Mouse (Mus musculus): ENCODE measurements at regions not wholly inside any gene's neighbourhood (a gene's known extent, or its start where the extent isn't known, plus 50 kb on each side); places are given as distances from the start of the nearest gene placed in this dataset.

GRCm38 (mm10) chr4:12541508-12541907 lies 369.7 kb upstream of the Fam92a start:
- TF ChIP-seq CTCF (IDR thresholded peaks at IDR 0.05; ENCODE audit: borderline replicate concordance, control insufficient read depth, extremely low read depth, insufficient read depth, low read length, poor library complexity) (no peak), POLR2A (IDR thresholded peaks at IDR 0.05; ENCODE audit: control insufficient read depth, extremely low read depth, insufficient read depth, low read length, poor library complexity) (no peak)
